Mouse (Mus musculus): Measurements from ENCODE around the gene Ptms. TPM values are rescaled to one million over a fixed set of nuclear protein-coding genes. Genes with fewer than 3 reads are reported as not detected.

The Ptms gene
- polyA plus RNA-seq, 1 experiment from 2014 or later, result 399 TPM

GRCm38 (mm10) chr6:124874348-124874747, 45.6 kb downstream of the Ptms start:
- Histone ChIP-seq H3K27ac (no peak overlapping the region), H3K27me3 (ENCODE audit: insufficient read depth, low read length) (no peaks in the 10 kb centered on the region), H3K9ac (ENCODE audit: low read depth, low read length) (no peak overlapping the region), H3K36me3 (ENCODE audit: insufficient read depth, low read length) (no peaks in the 10 kb centered on the region), H3K4me2 (ENCODE audit: low read length) (no peak overlapping the region), H3K9me3 (replicated peaks; ENCODE audit: low read length) (no peaks in the 10 kb centered on the region), H3K4me3 (replicated peaks; ENCODE audit: low read depth, low read length) (no peak overlapping the region), H3K4me1 (replicated peaks; ENCODE audit: insufficient read depth, low read length) (no peaks in the 10 kb centered on the region)
- 36% methylated on average over 2 of the region's 3 CpGs for WGBS
- no peak for DNase-seq (ENCODE audit: low spot score)
- no peak for ATAC-seq (replicated peaks; ENCODE audit: low FRiP score, low read depth)
- TF ChIP-seq CTCF (IDR thresholded peaks at IDR 0.05; ENCODE audit: low read depth), result no peak

- Histone ChIP-seq H3K27ac (no peak overlapping the region), H3K9ac (ENCODE audit: low read depth, low read length) (no peak overlapping the region), H3K4me2 (ENCODE audit: low read length) (no peak overlapping the region), H3K9me3 (replicated peaks; ENCODE audit: low read length) (no peaks in the 10 kb centered on the region), H3K27me3 (ENCODE audit: insufficient read depth, low read length) (0 out of 2 replicates have a peak, but pooled peaks cover 3% of the 10 kb centered on the region), H3K36me3 (ENCODE audit: insufficient read depth, low read length) (no peaks in the 10 kb centered on the region), H3K4me1 (replicated peaks; ENCODE audit: insufficient read depth, low read length) (peaks cover 7% of the 10 kb centered on the region), H3K4me3 (replicated peaks; ENCODE audit: low read depth, low read length) (no peak overlapping the region)
- DNase-seq (ENCODE audit: low spot score) (no peak), ATAC-seq (replicated peaks; ENCODE audit: low FRiP score, low read depth) (no peak)
- WGBS, result 59% methylated on average over 6 of the region's 7 CpGs
- TF ChIP-seq CTCF (IDR thresholded peaks at IDR 0.05; ENCODE audit: low read depth), result no peak
These were observed 53.3 kb downstream of the Ptms start for GRCm38 (mm10) chr6:124866560-124866959.

- Histone ChIP-seq H3K27me3 (ENCODE audit: insufficient read depth, low read length) (0 out of 2 replicates have a peak, but pooled peaks cover 3% of the 10 kb centered on the region), H3K9ac (ENCODE audit: low read depth, low read length) (no peak overlapping the region), H3K36me3 (ENCODE audit: insufficient read depth, low read length) (no peaks in the 10 kb centered on the region), H3K4me1 (replicated peaks; ENCODE audit: insufficient read depth, low read length) (peaks cover 7% of the 10 kb centered on the region), H3K9me3 (replicated peaks; ENCODE audit: low read length) (no peaks in the 10 kb centered on the region), H3K4me3 (replicated peaks; ENCODE audit: low read depth, low read length) (no peak overlapping the region), H3K27ac (no peak overlapping the region), H3K4me2 (ENCODE audit: low read length) (no peak overlapping the region)
- DNase-seq (ENCODE audit: low spot score) (no peak), ATAC-seq (replicated peaks; ENCODE audit: low FRiP score, low read depth) (no peak)
- WGBS, result 51% methylated on average over 18 of the region's 18 CpGs
- TF ChIP-seq CTCF (IDR thresholded peaks at IDR 0.05; ENCODE audit: low read depth), result no peak
These were observed 54.0 kb downstream of the Ptms start for GRCm38 (mm10) chr6:124865766-124866362.

Other genes with a start within 250 kb of the Ptms start
- 166 and 183 TPM in 2 replicates for gene Emg1, start 207.9 kb downstream of the Ptms start, polyA plus RNA-seq (2015; fragmentation: Nextera tagmentation; extraction: Ambion mirVana)
- 404 and 411 TPM in 2 replicates for gene Phb2, start 207.8 kb downstream of the Ptms start, polyA plus RNA-seq (2015; fragmentation: Nextera tagmentation; extraction: Ambion mirVana)
- gene Ptpn6, start 181.4 kb downstream of the Ptms start, polyA plus RNA-seq (2015; fragmentation: Nextera tagmentation; extraction: Ambion mirVana), result 13.0 and 13.6 TPM in 2 replicates
- gene Grcc10, start 178.7 kb downstream of the Ptms start, polyA plus RNA-seq (2015; fragmentation: Nextera tagmentation; extraction: Ambion mirVana), result 549 and 600 TPM in 2 replicates
- gene Gm45234, start 164.1 kb downstream of the Ptms start, polyA plus RNA-seq (2015; fragmentation: Nextera tagmentation; extraction: Ambion mirVana), result not detected in 2 replicates
- 13.0 and 13.7 TPM in 2 replicates for gene Atn1, start 163.6 kb downstream of the Ptms start, polyA plus RNA-seq (2015; fragmentation: Nextera tagmentation; extraction: Ambion mirVana)
- gene Eno2, start 150.4 kb downstream of the Ptms start, polyA plus RNA-seq (2015; fragmentation: Nextera tagmentation; extraction: Ambion mirVana), result 7.6 TPM in 2 replicates
- 0.43 and 0.59 TPM in 2 replicates for gene Lrrc23, start 140.4 kb downstream of the Ptms start, polyA plus RNA-seq (2015; fragmentation: Nextera tagmentation; extraction: Ambion mirVana)
- 26.1 and 27.4 TPM in 2 replicates for gene Spsb2, start 111.4 kb downstream of the Ptms start, polyA plus RNA-seq (2015; fragmentation: Nextera tagmentation; extraction: Ambion mirVana)
- 664 and 686 TPM in 2 replicates for gene Tpi1, start 105.8 kb downstream of the Ptms start, polyA plus RNA-seq (2015; fragmentation: Nextera tagmentation; extraction: Ambion mirVana)
- gene Usp5, start 90.6 kb downstream of the Ptms start, polyA plus RNA-seq (2015; fragmentation: Nextera tagmentation; extraction: Ambion mirVana), result 96.6 and 106 TPM in 2 replicates
- 85.1 and 91.2 TPM in 2 replicates for gene Cdca3, start 90.6 kb downstream of the Ptms start, polyA plus RNA-seq (2015; fragmentation: Nextera tagmentation; extraction: Ambion mirVana)
- gene Gnb3, start 79.8 kb downstream of the Ptms start, polyA plus RNA-seq (2015; fragmentation: Nextera tagmentation; extraction: Ambion mirVana), result 0.98 and 1.2 TPM in 2 replicates
- gene P3h3, start 62.4 kb downstream of the Ptms start, polyA plus RNA-seq (2015; fragmentation: Nextera tagmentation; extraction: Ambion mirVana), result 14.7 and 14.8 TPM in 2 replicates
- 1.5 and 2.2 TPM in 2 replicates for gene Gpr162, start 56.1 kb downstream of the Ptms start, polyA plus RNA-seq (2015; fragmentation: Nextera tagmentation; extraction: Ambion mirVana)
- 0.24 and 0.28 TPM in 2 replicates for gene Cd4, start 31.9 kb downstream of the Ptms start, polyA plus RNA-seq (2015; fragmentation: Nextera tagmentation; extraction: Ambion mirVana)
- 2.5 and 2.9 TPM in 2 replicates for gene Lag3, start 8.4 kb downstream of the Ptms start, polyA plus RNA-seq (2015; fragmentation: Nextera tagmentation; extraction: Ambion mirVana)
- gene Mlf2, start 11.3 kb upstream of the Ptms start, polyA plus RNA-seq (2015; fragmentation: Nextera tagmentation; extraction: Ambion mirVana), result 348 and 352 TPM in 2 replicates
- 153 and 157 TPM in 2 replicates for gene Cops7a, start 45.4 kb upstream of the Ptms start, polyA plus RNA-seq (2015; fragmentation: Nextera tagmentation; extraction: Ambion mirVana)
- 2.0 and 2.1 TPM in 2 replicates for gene Pianp, start 76.6 kb upstream of the Ptms start, polyA plus RNA-seq (2015; fragmentation: Nextera tagmentation; extraction: Ambion mirVana)
- 11.3 and 11.4 TPM in 2 replicates for gene Zfp384, start 89.0 kb upstream of the Ptms start, polyA plus RNA-seq (2015; fragmentation: Nextera tagmentation; extraction: Ambion mirVana)
- 118 and 119 TPM in 2 replicates for gene Ing4, start 119.7 kb upstream of the Ptms start, polyA plus RNA-seq (2015; fragmentation: Nextera tagmentation; extraction: Ambion mirVana)
- 4.2 and 4.5 TPM in 2 replicates for gene Acrbp, start 129.6 kb upstream of the Ptms start, polyA plus RNA-seq (2015; fragmentation: Nextera tagmentation; extraction: Ambion mirVana)
- gene Lpar5, start 147.8 kb upstream of the Ptms start, polyA plus RNA-seq (2015; fragmentation: Nextera tagmentation; extraction: Ambion mirVana), result 0.29 and 0.30 TPM in 2 replicates
- gene Chd4, start 175.9 kb upstream of the Ptms start, polyA plus RNA-seq (2015; fragmentation: Nextera tagmentation; extraction: Ambion mirVana), result 60.7 and 64.2 TPM in 2 replicates
- 41.1 and 43.2 TPM in 2 replicates for gene Nop2, start 211.8 kb upstream of the Ptms start, polyA plus RNA-seq (2015; fragmentation: Nextera tagmentation; extraction: Ambion mirVana)
- gene Iffo1, start 225.1 kb upstream of the Ptms start, polyA plus RNA-seq (2015; fragmentation: Nextera tagmentation; extraction: Ambion mirVana), result 8.1 and 8.7 TPM in 2 replicates
- gene Gapdh, start 246.4 kb upstream of the Ptms start, polyA plus RNA-seq (2015; fragmentation: Nextera tagmentation; extraction: Ambion mirVana), result 1,529 and 1,548 TPM in 2 replicates

Measured in kidney, postnatal 0 days (tissue).